Mouse (Mus musculus): Measurements from ENCODE around the gene Psg29.

Gene Psg29

DNA sequence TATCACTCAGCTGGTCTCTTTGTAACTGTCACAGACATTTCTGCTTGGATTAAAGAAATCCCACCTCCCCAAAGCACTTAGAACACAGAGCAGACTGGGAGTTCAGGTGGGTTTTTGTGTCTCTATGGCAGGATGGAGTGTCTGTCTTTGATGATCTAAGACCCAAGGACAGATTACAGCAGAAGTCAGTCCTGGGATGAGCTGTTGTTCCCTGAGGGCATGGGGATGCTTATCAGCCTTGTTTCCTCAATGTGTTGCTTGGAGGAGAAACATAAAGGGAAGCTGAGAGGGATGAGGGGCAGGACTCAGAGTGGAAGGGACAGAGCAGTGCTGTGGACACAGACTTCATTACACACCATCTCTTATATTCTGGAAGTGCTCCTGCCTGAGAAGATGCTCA lies at the start of gene Psg29:
Psg29 (plus strand) TSS at position 301 of the 400 bp plus-strand sequence.
- in situ Hi-C loops (cut with MboI, MseI): no loop called here

DNA sequence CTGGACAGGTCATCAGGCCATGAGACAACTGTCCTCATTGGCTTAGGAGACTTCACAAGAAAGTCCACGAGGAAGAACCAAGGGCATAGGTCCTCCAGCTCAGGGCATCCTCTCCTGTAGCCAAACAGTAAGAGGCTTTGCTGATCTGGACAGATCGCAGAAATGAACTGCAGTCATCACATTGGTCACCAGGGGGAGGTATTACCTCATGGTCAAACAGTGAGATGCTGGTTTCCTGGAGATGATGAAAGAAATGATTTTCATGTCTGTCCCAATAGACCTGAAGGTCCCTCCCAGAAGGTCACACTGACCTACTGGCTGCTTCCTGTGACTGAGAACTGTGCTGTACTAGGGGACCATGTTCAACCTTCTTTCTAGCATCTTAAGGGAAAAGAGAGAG lies 47.6 kb upstream of the Psg29 start:
- in situ Hi-C loops (cut with MboI, MseI): no loop called here

DNA sequence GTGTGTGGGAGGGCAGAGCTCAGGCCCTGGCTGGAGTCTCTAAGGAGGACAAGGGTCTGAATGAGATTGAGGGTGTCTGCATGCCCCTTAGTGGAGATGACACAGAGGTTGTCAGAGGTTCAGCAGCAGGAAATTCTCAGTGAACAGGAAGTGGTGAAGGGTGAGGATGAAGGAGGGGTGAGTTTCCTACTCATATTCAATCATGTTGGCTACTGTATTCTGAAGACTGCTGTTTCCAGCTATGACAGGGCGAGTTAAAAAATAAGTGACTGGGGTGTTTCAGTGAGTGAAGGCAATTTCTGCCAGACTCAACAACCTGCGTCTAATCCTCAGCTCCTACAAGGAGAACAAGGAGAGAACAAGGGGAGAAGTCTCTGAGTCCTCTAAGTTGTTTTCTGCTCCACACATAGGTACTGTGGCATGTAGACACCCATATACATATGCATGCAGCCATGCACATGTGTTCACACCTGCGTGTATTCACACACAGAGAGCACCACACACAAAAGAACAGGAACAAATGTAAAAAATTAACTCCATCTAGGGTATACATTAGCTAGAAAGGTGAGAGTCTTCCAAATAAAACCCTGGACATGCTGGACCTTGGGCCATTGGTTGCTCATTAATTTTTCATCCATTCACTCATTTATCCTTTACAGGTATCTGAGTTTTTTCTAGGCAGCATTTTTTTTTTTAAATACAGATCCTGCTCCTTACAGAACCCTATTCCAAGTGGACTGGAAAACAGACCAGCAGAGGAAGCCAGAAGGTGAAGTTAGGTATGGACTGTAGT lies 46.2 kb upstream of the Psg29 start:
- in situ Hi-C loops (cut with MboI, MseI): no loop called here

- in situ Hi-C loops (cut with MboI, MseI): no loop called here
These were observed 44.3 kb upstream of the Psg29 start for GRCm38 (mm10) chr7:17159011-17159410.

GRCm38 (mm10) chr7:17171827-17172226 lies 31.4 kb upstream of the Psg29 start:
- in situ Hi-C loops (cut with MboI, MseI): no loop called here

- in situ Hi-C loops (cut with MboI, MseI): no loop called here
These were observed 2.4 kb downstream of the Psg29 start for GRCm38 (mm10) chr7:17205530-17206184.
